Mouse (Mus musculus): ENCODE measurements around the gene Pttg1ip.

GRCm38 (mm10) chr10:77623639-77624400 lies 42.3 kb downstream of the Pttg1ip start:
- TF ChIP-seq POLR2A (IDR thresholded peaks at IDR 0.05; ENCODE audit: low read depth, low read length) (no peak), CTCF (conservative IDR thresholded peaks at IDR 0.05; ENCODE audit: insufficient read depth, insufficient read length, low read depth, low read length) (no peak)

All from kidney, adult 2 months (tissue).